ENCODE assay signal across 8 mouse cellular contexts in the genomic region with DNA sequence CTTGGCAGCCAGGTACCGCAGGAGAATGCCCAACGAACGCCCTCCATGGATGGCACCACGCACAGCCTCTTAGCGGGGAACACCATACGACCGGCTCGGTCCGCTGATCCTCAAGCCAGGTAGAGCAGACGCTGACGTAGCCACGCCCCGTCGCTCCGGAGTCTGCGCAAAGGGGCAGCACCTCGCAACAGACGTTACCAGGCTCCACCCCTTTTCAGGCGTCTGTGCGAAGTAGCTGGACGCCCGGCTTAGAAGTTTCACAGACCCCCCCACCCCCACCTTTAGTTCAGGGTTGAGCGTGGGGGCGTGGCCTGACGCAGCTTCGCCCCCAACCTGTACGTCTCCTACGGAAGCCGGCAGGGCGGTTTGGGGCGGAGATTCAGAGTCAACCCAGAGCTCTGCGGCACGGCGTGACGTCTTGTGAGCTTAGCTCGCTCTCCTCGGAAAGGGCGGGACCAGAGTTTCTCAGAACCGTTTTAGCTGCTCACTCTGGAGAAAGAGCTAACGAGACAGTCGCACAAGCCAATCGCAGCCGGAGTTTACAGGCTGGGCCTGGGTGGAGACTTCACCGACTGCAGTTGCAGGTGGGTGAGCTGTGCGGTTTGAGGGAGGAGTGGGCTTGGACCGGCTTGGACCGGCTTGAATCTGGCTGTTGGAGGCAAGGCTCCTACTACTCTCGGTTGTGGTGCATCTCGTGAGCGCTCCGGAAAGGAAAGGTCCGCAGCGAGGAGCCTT. TPM values are rescaled to one million over a fixed set of nuclear protein-coding genes. Genes with fewer than 3 reads are reported as not detected.
A peak's percentile ranks its signal among the peaks of the same experiment; 100 is the strongest.
DNase-seq lines count a peak whose midpoint lies in the region; ATAC-seq lines count a peak whose summit lies in the region.

A gene (minus strand): TSS at position 121 of the 735 bp plus-strand sequence.
A gene (plus strand): TSS at position 483 of the 735 bp plus-strand sequence.

- H3K36me3 ChIP-seq in hindbrain, embryonic 11.5 days (ENCODE audit: control insufficient read depth, insufficient read depth, low read length): no peaks in the 10 kb centered on the region

- H3K4me3 ChIP-seq in hindbrain, embryonic 11.5 days (ENCODE audit: low read depth, low read length): peak within 1 kb of the TSS; percentile 52

- H3K27ac ChIP-seq in hindbrain, embryonic 11.5 days (ENCODE audit: low read depth, low read length): peak within 1 kb of the TSS; percentile 85

- DNase-seq in Muller cell, postnatal 12 days (ENCODE audit: inconsistent ontology term): peak; percentile 100
- peak; percentile 99 for DNase-seq in cerebellum, adult 9-11 months
- peak; percentile 99 to 100 for DNase-seq in frontal cortex, adult 2 months (ENCODE audit: extremely low spot score in 1 of 2, low spot score in 1 of 2)
- peak; percentile 98 for DNase-seq in hindbrain, embryonic 11.5 days (ENCODE audit: low spot score)
- peak; percentile 97 to 98 for DNase-seq in layer of hippocampus, postnatal 10 days (ENCODE audit: low spot score in 2 of 2)
- DNase-seq in lung, postnatal 10 days: peak; percentile 100
- peak; percentile 98 for DNase-seq in ovary, postnatal 36 days (ENCODE audit: low spot score)
- DNase-seq in thymus, postnatal 25 days: peak; percentile 98

- peak within 1 kb of the TSS; percentile 72 for H3K9ac ChIP-seq in hindbrain, embryonic 11.5 days (ENCODE audit: low read depth, low read length)

- H3K9me3 ChIP-seq in hindbrain, embryonic 11.5 days (ENCODE audit: control insufficient read depth, low read length): no peaks in the 10 kb centered on the region

- H3K27me3 ChIP-seq in hindbrain, embryonic 11.5 days (ENCODE audit: control insufficient read depth, insufficient read depth, low read length): no peaks in the 10 kb centered on the region

- H3K4me1 ChIP-seq in hindbrain, embryonic 11.5 days (replicated peaks; ENCODE audit: control insufficient read depth, insufficient read depth, low read length): no peaks in the 10 kb centered on the region

- ATAC-seq in hindbrain, embryonic 11.5 days (ENCODE audit: low FRiP score): peak; percentile 98

- WGBS in hindbrain, embryonic 11.5 days: under 1% methylated on average over 53 of the region's 53 CpGs

- peak within 1 kb of the TSS; percentile 40 for H3K4me2 ChIP-seq in hindbrain, embryonic 11.5 days (replicated peaks; ENCODE audit: low read depth, low read length)

RNA-seq across cellular contexts. Expression of the first gene that starts in this region (rescaled TPM):
- 12.3 and 13.5 TPM in 2 replicates for polyA plus RNA-seq in frontal cortex, adult 2 months (2012; rRNA removed)
- polyA plus RNA-seq in hindbrain, embryonic 11.5 days (2014; fragmentation: Nextera tagmentation; extraction: Ambion mirVana): 35.8 and 37.6 TPM in 2 replicates
- 10 to 100 TPM; 25.4 to 25.8 TPM for total RNA-seq in layer of hippocampus, postnatal 10 days (2021)

RNA-seq across cellular contexts. Expression of the second gene that starts in this region (rescaled TPM):
- polyA plus RNA-seq in frontal cortex, adult 2 months (2012; rRNA removed): 5.0 and 5.1 TPM in 2 replicates
- 8.1 and 9.2 TPM in 2 replicates for polyA plus RNA-seq in hindbrain, embryonic 11.5 days (2014; fragmentation: Nextera tagmentation; extraction: Ambion mirVana)
- total RNA-seq in layer of hippocampus, postnatal 10 days (2021): 1 to 10 TPM; 8.8 to 9.7 TPM

Comparison
In these comparisons a context has a peak if more than half of its experiments do, and no peak if none do; other contexts are left out.
1. Peak in every context shown above with its lines: DNase-seq, ATAC-seq, H3K4me3 ChIP-seq and H3K27ac ChIP-seq.